31 mouse cellular contexts compared by ENCODE assay signal in the genomic region with DNA sequence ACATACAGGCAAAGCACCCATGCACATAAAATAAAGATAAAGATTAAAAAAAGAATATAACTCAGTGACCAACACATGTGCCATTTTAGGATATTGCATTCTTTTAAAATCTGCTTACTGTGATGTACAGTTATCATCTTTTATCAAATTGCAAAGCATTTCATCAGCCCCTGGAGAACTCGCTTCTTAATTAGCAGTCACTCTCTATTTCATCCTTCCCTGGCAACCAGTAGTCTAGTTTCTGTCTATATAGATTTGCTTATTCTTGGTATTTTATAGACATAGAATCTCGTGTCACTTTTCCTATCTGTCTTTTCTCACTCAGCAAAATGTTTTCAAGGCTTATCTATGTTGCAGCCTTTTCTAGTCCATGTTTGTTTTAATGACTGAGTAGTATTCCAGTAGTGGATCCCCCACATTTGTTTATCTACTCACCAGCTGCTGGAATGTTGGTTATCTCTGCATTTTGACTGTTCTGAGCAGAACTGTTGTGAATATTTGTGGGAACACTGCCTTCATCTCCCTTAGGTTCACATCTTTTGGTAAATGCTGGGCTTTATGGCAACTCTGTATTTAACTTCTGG.
"Had no signal": no experiment of that assay in that cellular context is flagged by ENCODE, and none has a peak within 500 bp of the region (broad histone marks: within the 10 kb centered on the region; RNA-seq: fewer than 3 reads in every experiment).

No protein-coding gene starts in this region.

- H3K27me3 ChIP-seq: limb, embryonic 12.5 days; limb, embryonic 13.5 days; limb, embryonic 15.5 days; liver, embryonic 12.5 days; liver, embryonic 13.5 days; liver, embryonic 15.5 days; lung, embryonic 15.5 days; megakaryocyte, embryonic 14.5 days; midbrain, embryonic 12.5 days; midbrain, embryonic 13.5 days; neural tube, embryonic 12.5 days had no signal

- ATAC-seq: liver, embryonic 12.5 days; liver, postnatal 0 days; lung, postnatal 0 days; midbrain, embryonic 13.5 days; midbrain, embryonic 16.5 days had no signal

- H3K4me2 ChIP-seq: limb, embryonic 12.5 days; limb, embryonic 13.5 days; limb, embryonic 15.5 days; liver, embryonic 11.5 days; liver, embryonic 12.5 days; liver, embryonic 13.5 days; liver, embryonic 15.5 days; lung, embryonic 14.5 days; lung, embryonic 15.5 days; midbrain, embryonic 11.5 days; midbrain, embryonic 12.5 days; midbrain, embryonic 13.5 days; neural tube, embryonic 12.5 days had no signal

- H3K27ac ChIP-seq: limb, embryonic 10.5 days; limb, embryonic 12.5 days; limb, embryonic 13.5 days; limb, embryonic 15.5 days; liver, embryonic 12.5 days; liver, embryonic 13.5 days; liver, embryonic 14.5 days; liver, embryonic 15.5 days; lung, embryonic 15.5 days; macrophage; midbrain, embryonic 10.5 days; midbrain, embryonic 12.5 days; midbrain, embryonic 13.5 days; neural tube, embryonic 12.5 days had no signal

- H3K4me1 ChIP-seq: midbrain, embryonic 12.5 days; midbrain, embryonic 13.5 days; neural tube, embryonic 12.5 days had no signal

- H3K9me3 ChIP-seq: limb, embryonic 10.5 days; limb, embryonic 12.5 days; limb, embryonic 13.5 days; limb, embryonic 15.5 days; liver, embryonic 12.5 days; liver, embryonic 13.5 days; liver, embryonic 15.5 days; lung, embryonic 15.5 days; megakaryocyte, embryonic 14.5 days; midbrain, embryonic 10.5 days; midbrain, embryonic 12.5 days; midbrain, embryonic 13.5 days; neural tube, embryonic 12.5 days had no signal

- H3K9ac ChIP-seq: limb, embryonic 12.5 days; limb, embryonic 13.5 days; limb, embryonic 15.5 days; liver, embryonic 12.5 days; liver, embryonic 13.5 days; liver, embryonic 14.5 days; liver, embryonic 15.5 days; liver, postnatal 0 days; lung, embryonic 14.5 days; lung, embryonic 15.5 days; midbrain, embryonic 12.5 days; midbrain, embryonic 13.5 days; neural tube, embryonic 12.5 days had no signal

- DNase-seq: left cerebral cortex, postnatal 4 days; liver; liver, embryonic 13.5 days; liver, postnatal 0 days; lung, adult 18-20 months; lung, adult 2 months; lung, embryonic 14.5 days; lung, postnatal 10 days; lung, postnatal 14 days; lung, postnatal 36 days; lung, postnatal 4 days; midbrain, embryonic 14.5 days had no signal

- H3K36me3 ChIP-seq: limb, embryonic 12.5 days; limb, embryonic 13.5 days; limb, embryonic 15.5 days; liver, embryonic 12.5 days; liver, embryonic 13.5 days; liver, embryonic 15.5 days; lung, embryonic 15.5 days; midbrain, embryonic 10.5 days; midbrain, embryonic 12.5 days; midbrain, embryonic 13.5 days; neural tube, embryonic 12.5 days had no signal

- H3K4me3 ChIP-seq: limb, embryonic 10.5 days; limb, embryonic 12.5 days; limb, embryonic 13.5 days; limb, embryonic 15.5 days; liver, embryonic 12.5 days; liver, embryonic 13.5 days; liver, embryonic 15.5 days; lung, embryonic 15.5 days; megakaryocyte, embryonic 14.5 days; midbrain, embryonic 10.5 days; midbrain, embryonic 12.5 days; midbrain, embryonic 13.5 days; myocyte; neural tube, embryonic 12.5 days had no signal
